Mouse (Mus musculus) heart, embryonic 16.5 days (tissue): ENCODE measurements at regions not wholly inside any gene's neighbourhood (a gene's known extent, or its start where the extent isn't known, plus 50 kb on each side); places are given as distances from the start of the nearest gene placed in this dataset.

ENCODE experiments used
- ATAC-seq: fragments of 200-750 bp; cut with Nextera tagmentation; replicated peaks from 2 replicates; pipeline ENCODE4 v1.8.0; 2017; ENCODE audit warnings: moderate number of reproducible peaks; ENCODE audit not compliant: insufficient read depth, low FRiP score; ENCODE audit errors: extremely low read depth
- H3K27ac ChIP-seq: fragments of 300-500 bp; sonication (generic); 2 replicates; pipeline ENCODE4 v1.5.1; 2014; ENCODE audit warnings: mild to moderate bottlenecking, low read length, control low read depth, moderate library complexity
- H3K27me3 ChIP-seq: fragments of 300-500 bp; sonication (generic); 2 replicates; pipeline ENCODE4 v1.6.1; 2014; ENCODE audit warnings: low read length, mixed read lengths; ENCODE audit not compliant: control insufficient read depth, insufficient read depth
- H3K36me3 ChIP-seq: fragments of 300-500 bp; sonication (generic); 2 replicates; pipeline ENCODE4 v1.6.1; 2014; ENCODE audit not compliant: control insufficient read depth, insufficient read depth
- H3K4me1 ChIP-seq: fragments of 300-500 bp; sonication (generic); 2 replicates; pipeline ENCODE4 v1.6.1; 2014; ENCODE audit warnings: low read length, mixed read lengths; ENCODE audit not compliant: control insufficient read depth, insufficient read depth
- H3K4me2 ChIP-seq: fragments of 300-500 bp; sonication (generic); 2 replicates; pipeline ENCODE4 v1.6.1; 2014; ENCODE audit warnings: low read depth, mild to moderate bottlenecking, control low read depth, low read length
- H3K4me3 ChIP-seq: fragments of 300-500 bp; sonication (generic); 2 replicates; pipeline ENCODE4 v1.5.1; 2014; ENCODE audit warnings: mild to moderate bottlenecking, control low read depth, low read length
- H3K9ac ChIP-seq: fragments of 300-500 bp; sonication (generic); 2 replicates; pipeline ENCODE4 v1.6.1; 2014; ENCODE audit warnings: low read length, control low read depth
- H3K9me3 ChIP-seq: fragments of 300-500 bp; sonication (generic); replicated peaks from 2 replicates; pipeline ENCODE4 v1.6.1; 2016; ENCODE audit warnings: low read length; ENCODE audit not compliant: control insufficient read depth
- WGBS: fragments of 180-500 bp; shearing (Covaris S2); extraction: QIAGEN DNeasy Blood & Tissue Kit; methylation state at CpG from one replicate; pipeline ENCODE4 v1.1.7; 2014; 5-methylcytosine and 5-hydroxymethylcytosine counted together

DNA sequence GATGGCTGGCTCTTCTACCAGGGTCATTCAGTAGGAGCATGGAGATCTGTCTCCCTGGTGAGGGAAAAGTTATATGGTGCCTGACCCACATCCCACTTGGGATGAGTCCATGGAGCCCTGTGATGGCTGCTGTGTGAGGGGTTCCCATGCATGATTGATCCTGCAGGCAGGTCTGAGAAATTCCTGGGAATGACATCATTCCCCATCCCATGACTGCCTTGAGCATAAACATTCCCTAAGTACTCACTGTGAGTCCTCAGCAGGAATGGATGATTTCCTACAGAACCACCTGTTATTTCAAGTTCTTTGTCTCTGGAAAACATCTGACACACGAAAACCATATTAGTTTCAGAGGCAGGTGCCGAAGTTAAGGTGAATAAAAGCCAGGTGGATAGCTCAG lies 305.5 kb downstream of the Gm826 start:
- no peaks in the 10 kb centered on the region for H3K36me3 ChIP-seq
- no peaks in the 10 kb centered on the region for H3K27me3 ChIP-seq
- no peak overlapping the region for H3K4me2 ChIP-seq
- H3K4me1 ChIP-seq = 0 out of 2 replicates have a peak, but pooled peaks cover 4% of the 10 kb centered on the region
- H3K9me3 ChIP-seq = no peaks in the 10 kb centered on the region
- ATAC-seq = no peak
- H3K27ac ChIP-seq = no peak overlapping the region
- no peak overlapping the region for H3K4me3 ChIP-seq
- H3K9ac ChIP-seq = no peak overlapping the region
- 87% methylated on average over 2 of the region's 2 CpGs for WGBS

DNA sequence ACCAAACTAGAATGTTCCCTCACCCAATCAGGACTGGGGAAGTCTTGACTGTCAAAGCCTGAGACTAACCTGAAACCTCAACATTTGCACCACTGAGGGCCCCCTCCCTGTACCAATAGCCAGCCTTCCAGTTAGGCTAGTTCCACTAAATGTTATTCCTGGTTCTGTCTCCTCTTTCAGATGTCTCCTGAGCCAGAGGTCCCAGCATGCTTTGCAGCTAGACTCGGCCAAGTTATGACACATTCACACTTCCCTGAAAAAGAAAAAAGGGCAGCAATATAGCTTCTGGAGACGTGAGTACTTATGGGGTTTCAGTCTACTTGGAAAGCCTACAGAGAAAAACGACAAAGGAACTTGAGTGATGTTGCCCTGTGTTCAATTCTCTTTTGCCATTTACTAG lies 308.1 kb downstream of the Gm826 start:
- no peak overlapping the region for H3K4me3 ChIP-seq
- no peaks in the 10 kb centered on the region for H3K36me3 ChIP-seq
- no peak overlapping the region for H3K9ac ChIP-seq
- H3K27ac ChIP-seq = no peak overlapping the region
- no peak overlapping the region for H3K4me2 ChIP-seq
- H3K9me3 ChIP-seq = no peaks in the 10 kb centered on the region
- H3K27me3 ChIP-seq = no peaks in the 10 kb centered on the region
- ATAC-seq = no peak
- WGBS = 70% methylated on average over 3 of the region's 3 CpGs
- H3K4me1 ChIP-seq = 0 out of 2 replicates have a peak, but pooled peaks cover 4% of the 10 kb centered on the region

DNA sequence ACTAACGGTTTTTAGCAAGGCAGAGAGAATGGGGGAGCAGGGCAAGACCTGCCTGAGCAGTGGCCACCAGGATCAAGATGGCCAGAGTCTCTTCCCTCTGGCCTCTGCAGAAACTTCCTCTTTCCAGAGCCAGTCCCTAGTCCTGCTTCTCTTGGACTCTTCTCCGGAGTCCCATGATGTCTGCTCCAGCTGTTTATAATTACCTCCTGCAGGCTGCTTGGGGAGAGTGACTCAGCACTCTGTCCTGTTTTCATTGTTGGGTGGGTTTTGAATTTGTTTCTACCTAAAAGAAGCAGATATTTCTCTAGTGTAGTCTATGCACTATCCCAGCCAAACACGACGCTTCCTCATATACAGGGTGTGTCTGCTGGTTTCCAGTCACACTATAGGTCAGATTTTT lies 312.4 kb downstream of the Gm826 start:
- Histone ChIP-seq H3K36me3 (no peaks in the 10 kb centered on the region), H3K9ac (no peak overlapping the region), H3K9me3 (no peaks in the 10 kb centered on the region), H3K4me1 (no peaks in the 10 kb centered on the region), H3K27ac (no peak overlapping the region), H3K27me3 (no peaks in the 10 kb centered on the region), H3K4me3 (no peak overlapping the region), H3K4me2 (no peak overlapping the region)
- no peak for ATAC-seq
- 74% methylated on average over 4 of the region's 4 CpGs for WGBS

DNA sequence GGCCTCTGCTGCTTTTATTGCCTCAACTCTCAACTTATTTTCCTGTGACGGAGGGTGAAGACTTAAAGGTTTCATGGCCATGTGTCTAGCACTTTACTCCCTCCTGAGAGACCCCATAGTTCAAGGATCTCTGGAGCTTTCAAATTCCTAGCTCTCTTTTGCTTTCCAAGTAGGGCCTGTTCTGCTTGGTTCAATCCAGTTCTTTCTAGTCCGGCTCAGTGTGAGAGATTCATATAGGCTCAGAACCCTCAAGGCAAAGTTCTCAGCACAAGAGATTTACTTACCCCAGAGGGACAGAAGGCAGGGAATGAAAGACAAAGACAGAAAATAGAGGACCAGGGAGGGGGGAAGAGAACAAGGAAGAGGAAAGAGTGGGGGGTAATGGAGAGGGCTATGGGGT lies 313.1 kb downstream of the Gm826 start:
- Histone ChIP-seq H3K4me2 (no peak overlapping the region), H3K4me3 (no peak overlapping the region), H3K9me3 (no peaks in the 10 kb centered on the region), H3K4me1 (no peaks in the 10 kb centered on the region), H3K27me3 (no peaks in the 10 kb centered on the region), H3K27ac (no peak overlapping the region), H3K9ac (no peak overlapping the region), H3K36me3 (no peaks in the 10 kb centered on the region)
- WGBS = 91% methylated on average over 2 of the region's 2 CpGs
- ATAC-seq = no peak

DNA sequence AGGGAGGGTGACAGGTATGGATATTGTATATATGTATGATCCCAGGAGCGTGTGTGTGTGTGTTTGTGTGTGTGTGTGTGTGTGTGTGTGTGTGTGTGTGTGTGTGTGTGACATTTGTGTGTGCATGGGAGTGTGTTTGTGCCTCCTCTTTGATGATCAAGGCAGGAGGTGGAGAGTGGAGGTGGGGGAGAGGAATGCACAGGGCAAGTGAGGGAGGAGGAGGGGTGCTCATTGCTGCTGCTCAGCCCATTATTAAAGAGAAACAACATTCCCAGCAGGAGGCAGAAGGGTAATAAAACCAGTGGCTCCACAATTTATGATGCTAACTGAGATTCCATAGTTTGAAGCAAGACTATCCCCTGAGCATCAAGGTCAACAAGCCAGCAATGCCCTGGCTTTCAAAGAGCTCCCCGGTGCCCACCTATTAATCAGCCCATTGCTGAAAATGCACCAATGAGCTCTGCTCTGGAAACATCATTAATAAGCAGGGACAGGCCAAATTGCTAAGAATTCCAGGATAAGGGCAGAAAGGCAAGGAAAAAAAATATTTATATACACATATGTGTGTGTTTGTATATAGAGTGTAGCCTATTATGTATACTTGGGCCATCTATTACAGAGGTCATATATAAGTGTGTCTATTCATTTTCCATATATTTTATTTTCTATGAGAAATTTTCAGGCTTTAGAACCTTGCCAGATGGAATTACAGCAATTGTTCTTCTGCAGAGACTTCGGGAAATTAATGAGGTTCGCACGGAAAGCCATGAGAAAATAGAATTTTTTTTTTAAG lies 316.7 kb downstream of the Gm826 start:
- no peak overlapping the region for H3K4me3 ChIP-seq
- H3K4me1 ChIP-seq = no peaks in the 10 kb centered on the region
- H3K9ac ChIP-seq = no peak overlapping the region
- H3K9me3 ChIP-seq = no peaks in the 10 kb centered on the region
- ATAC-seq = no peak
- no peaks in the 10 kb centered on the region for H3K36me3 ChIP-seq
- no peaks in the 10 kb centered on the region for H3K27me3 ChIP-seq
- H3K4me2 ChIP-seq = no peak overlapping the region
- 79% methylated on average over 5 of the region's 5 CpGs for WGBS
- H3K27ac ChIP-seq = no peak overlapping the region

DNA sequence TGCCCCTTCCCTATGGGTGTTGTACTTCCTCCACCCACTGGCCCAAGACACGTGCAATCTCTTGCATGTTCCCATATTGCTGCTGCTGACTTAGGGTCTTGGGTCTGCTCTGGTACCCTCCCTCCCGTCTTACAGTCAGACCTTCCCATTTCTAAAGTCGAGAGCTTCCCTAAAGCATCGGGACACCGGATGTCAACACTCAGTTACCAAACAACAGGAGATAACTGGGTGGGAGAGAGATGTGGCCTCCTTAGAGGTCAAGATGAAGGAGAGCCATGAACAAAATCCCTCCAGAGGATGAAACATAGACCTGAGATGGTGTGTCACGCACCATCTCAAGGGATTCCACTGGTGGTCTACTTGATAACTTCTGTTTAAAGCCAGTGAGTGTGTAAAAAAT lies 322.5 kb downstream of the Gm826 start:
- H3K4me1 ChIP-seq = no peaks in the 10 kb centered on the region
- no peaks in the 10 kb centered on the region for H3K36me3 ChIP-seq
- no peak overlapping the region for H3K27ac ChIP-seq
- 79% methylated on average over 6 of the region's 6 CpGs for WGBS
- no peak overlapping the region for H3K4me2 ChIP-seq
- no peak overlapping the region for H3K4me3 ChIP-seq
- no peaks in the 10 kb centered on the region for H3K27me3 ChIP-seq
- H3K9me3 ChIP-seq = no peaks in the 10 kb centered on the region
- ATAC-seq = no peak
- H3K9ac ChIP-seq = no peak overlapping the region

DNA sequence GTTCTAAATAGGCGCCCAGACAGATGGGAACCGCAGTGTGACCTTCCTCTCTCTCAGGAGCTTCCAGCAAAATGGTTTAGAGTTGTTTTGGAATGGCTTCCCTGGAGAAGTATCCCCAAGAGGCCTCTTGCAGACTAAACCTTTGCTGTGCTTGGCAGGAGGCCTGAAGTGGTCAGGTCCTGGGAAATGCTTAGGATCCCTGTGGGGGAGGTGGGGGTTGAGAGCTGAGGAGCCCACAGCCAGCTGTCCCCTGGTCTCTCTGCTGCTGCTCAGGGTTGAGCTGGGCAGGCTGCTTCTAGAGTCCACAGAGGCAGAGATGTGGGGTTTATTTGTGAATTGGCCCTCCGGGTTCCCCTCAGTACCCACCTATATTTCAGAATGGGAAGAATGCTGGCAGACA lies 331.3 kb downstream of the Gm826 start:
- no peak overlapping the region for H3K4me3 ChIP-seq
- H3K9ac ChIP-seq = 0 out of 2 replicates have a peak overlapping the region, but pooled peaks have one; percentile 4
- H3K4me2 ChIP-seq = no peak overlapping the region
- H3K27me3 ChIP-seq = no peaks in the 10 kb centered on the region
- peaks cover 4% of the 10 kb centered on the region for H3K4me1 ChIP-seq
- H3K9me3 ChIP-seq = no peaks in the 10 kb centered on the region
- no peak for ATAC-seq
- 46% methylated on average over 3 of the region's 3 CpGs for WGBS
- no peak overlapping the region for H3K27ac ChIP-seq
- no peaks in the 10 kb centered on the region for H3K36me3 ChIP-seq

DNA sequence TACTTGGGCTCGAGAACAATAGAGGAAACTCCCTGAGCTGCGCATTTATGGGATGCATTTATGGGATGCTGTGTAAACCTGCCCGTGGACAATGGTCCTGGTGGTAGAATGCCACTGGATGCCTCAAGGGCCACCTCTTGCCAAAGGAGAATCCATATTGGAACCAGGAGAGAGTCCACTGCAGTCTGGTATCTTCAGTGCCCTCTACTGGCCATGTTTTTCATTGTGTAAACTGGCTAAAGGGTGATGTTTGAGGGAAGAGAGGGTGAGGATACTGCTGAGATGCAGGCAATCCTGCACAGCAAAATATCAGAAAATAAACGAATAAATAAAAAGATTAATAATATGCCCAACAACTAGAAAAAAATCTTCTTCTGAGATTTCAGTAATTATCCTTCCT lies 333.5 kb downstream of the Gm826 start:
- no peak overlapping the region for H3K4me3 ChIP-seq
- WGBS = 67% methylated on average over 4 of the region's 4 CpGs
- no peak overlapping the region for H3K27ac ChIP-seq
- no peaks in the 10 kb centered on the region for H3K36me3 ChIP-seq
- no peak overlapping the region for H3K4me2 ChIP-seq
- ATAC-seq = no peak
- H3K27me3 ChIP-seq = no peaks in the 10 kb centered on the region
- H3K4me1 ChIP-seq = peaks cover 4% of the 10 kb centered on the region
- H3K9me3 ChIP-seq = no peaks in the 10 kb centered on the region
- no peak overlapping the region for H3K9ac ChIP-seq

DNA sequence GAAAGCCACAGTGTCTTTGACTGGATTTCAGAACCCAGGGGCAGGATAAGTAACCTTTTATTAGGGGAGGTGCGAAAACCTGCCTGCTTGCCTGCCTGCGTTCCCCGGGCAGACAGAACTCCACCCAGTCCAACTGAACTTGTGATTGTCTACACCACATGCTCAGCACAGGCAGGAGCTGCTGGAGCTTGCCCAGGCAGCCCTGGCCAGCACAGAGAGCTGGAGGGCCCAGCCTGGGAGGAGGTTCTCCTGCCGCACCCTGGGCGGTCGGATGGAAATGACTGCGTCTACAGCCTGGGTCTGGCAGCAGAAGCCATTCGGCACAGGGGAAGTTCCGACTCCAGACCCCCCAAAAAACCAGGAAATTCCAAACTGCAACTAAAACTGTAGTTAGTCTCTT lies 336.6 kb downstream of the Gm826 start:
- Histone ChIP-seq H3K4me1 (no peaks in the 10 kb centered on the region; the same call in 1 of the 2 replicates), H3K36me3 (no peaks in the 10 kb centered on the region), H3K9me3 (no peaks in the 10 kb centered on the region), H3K9ac (no peak overlapping the region), H3K4me2 (no peak overlapping the region), H3K27me3 (no peaks in the 10 kb centered on the region), H3K4me3 (no peak overlapping the region), H3K27ac (no peak overlapping the region)
- no peak for ATAC-seq
- whole genome bisulfite sequencing = 63% methylated on average over 9 of the region's 9 CpGs
